Mouse (Mus musculus): Measurements from ENCODE around the gene 4930404H24Rik. TPM values are rescaled to one million over a fixed set of nuclear protein-coding genes. Genes with fewer than 3 reads are reported as not detected.

4930404H24Rik gene
- polyA plus RNA-seq, 1 experiment: not detected

- TF ChIP-seq POLR2A (IDR thresholded peaks at IDR 0.05; ENCODE audit: insufficient read depth, low read depth, low read length) (no peak), CTCF (IDR thresholded peaks at IDR 0.05; ENCODE audit: insufficient read depth, low read depth, low read length) (no peak)
- WGBS: 88% methylated on average over 6 of the region's 6 CpGs
- H3K27ac ChIP-seq (ENCODE audit: insufficient read depth, low read depth, low read length): no peak overlapping the region
These were observed 44.1 kb upstream of the 4930404H24Rik start for GRCm38 (mm10) chr2:153448519-153448918.

DNA sequence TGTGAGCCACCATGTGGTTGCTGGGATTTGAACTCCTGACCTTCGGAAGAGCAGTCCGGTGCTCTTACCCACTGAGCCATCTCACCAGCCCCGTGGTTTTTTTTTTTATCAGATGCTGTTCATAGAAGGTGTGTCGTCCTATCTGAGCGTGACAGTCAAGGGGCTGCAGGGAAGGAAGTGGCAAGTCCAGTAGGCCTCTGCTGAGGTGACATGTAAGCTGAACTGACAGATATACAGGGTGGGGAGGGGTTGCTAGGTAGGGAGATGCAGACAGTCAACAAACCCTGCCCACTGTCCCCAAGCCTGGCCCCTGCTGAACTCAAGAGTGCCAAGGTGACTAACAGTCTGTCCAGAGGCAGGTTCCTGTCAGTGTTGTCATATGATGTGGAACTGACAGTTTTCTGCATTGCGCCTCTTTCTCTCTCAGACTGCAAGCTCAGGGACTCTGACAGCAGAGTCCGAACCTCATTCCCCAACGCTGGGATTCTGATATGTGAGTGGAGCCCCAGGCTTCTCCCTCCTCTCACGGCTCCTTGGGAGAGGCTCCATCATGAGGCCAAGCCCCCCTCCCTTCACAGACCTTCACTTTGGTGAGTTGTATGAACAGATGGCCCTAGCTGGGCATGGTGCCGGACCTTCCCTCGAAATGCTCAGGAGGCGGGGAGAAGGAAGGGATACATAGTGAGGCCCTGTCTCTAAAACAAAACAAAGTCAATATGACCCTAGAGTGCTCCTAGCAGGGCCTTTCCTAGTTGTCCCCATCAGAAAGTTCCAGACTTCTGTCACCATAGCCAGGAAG lies 38.4 kb upstream of the 4930404H24Rik start:
- 83% methylated on average over 12 of the region's 12 CpGs for WGBS
- no peak for TF ChIP-seq POLR2A (IDR thresholded peaks at IDR 0.05; ENCODE audit: insufficient read depth, low read depth, low read length)
- no peak for TF ChIP-seq CTCF (IDR thresholded peaks at IDR 0.05; ENCODE audit: insufficient read depth, low read depth, low read length)
- Histone ChIP-seq H3K4me1 (ENCODE audit: control insufficient read depth, insufficient read depth, low read length) (no peaks in the 10 kb centered on the region), H3K27ac (ENCODE audit: insufficient read depth, low read depth, low read length) (no peak overlapping the region), H3K4me3 (ENCODE audit: insufficient read depth, low read depth, low read length) (no peak overlapping the region)

More at GRCm38 (mm10) chr2:153448519-153448918, 44.1 kb upstream of the 4930404H24Rik start:
- Histone ChIP-seq H3K4me1 (ENCODE audit: control insufficient read depth, insufficient read depth, low read length) (peaks cover 13% of the 10 kb centered on the region), H3K4me3 (ENCODE audit: insufficient read depth, low read depth, low read length) (no peak overlapping the region)

DNA sequence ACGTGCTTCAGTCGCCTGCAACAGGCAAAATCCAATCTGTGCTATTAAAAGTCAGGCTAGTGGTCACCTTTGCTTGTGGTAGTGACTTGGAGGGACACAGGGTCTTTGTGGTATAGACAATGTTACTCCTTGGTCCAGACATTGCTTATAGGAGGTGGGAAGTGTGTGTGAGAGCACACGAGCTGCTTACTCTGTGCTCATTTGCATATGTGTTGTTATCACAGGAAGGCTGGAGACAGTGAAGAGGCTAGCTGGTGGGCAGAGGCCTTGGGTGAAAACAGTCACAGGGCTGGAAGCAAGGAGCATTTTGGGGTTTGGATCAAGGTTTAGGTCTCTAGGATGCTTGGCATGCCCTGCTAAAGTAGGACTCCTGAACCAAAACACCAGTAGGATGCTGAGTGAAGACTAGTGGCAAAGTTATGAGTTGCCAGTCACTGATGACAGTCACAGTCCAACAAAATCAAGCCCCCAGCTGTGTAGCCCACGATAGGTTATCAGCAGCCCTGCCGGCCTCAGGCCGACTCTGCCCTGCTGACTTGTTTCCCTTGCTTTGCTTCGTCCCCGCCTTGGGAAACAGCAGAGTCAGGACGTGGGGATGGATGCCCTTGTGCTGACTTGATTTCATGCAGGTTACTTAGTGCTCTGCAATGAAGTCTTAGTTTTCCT lies 37.6 kb upstream of the 4930404H24Rik start:
- WGBS: 86% methylated on average over 9 of the region's 9 CpGs
- Histone ChIP-seq H3K27ac (ENCODE audit: insufficient read depth, low read depth, low read length) (no peak overlapping the region), H3K4me3 (ENCODE audit: insufficient read depth, low read depth, low read length) (no peak overlapping the region), H3K4me1 (ENCODE audit: control insufficient read depth, insufficient read depth, low read length) (no peaks in the 10 kb centered on the region)
- TF ChIP-seq POLR2A (IDR thresholded peaks at IDR 0.05; ENCODE audit: insufficient read depth, low read depth, low read length): no peak
- TF ChIP-seq CTCF (IDR thresholded peaks at IDR 0.05; ENCODE audit: insufficient read depth, low read depth, low read length): no peak

DNA sequence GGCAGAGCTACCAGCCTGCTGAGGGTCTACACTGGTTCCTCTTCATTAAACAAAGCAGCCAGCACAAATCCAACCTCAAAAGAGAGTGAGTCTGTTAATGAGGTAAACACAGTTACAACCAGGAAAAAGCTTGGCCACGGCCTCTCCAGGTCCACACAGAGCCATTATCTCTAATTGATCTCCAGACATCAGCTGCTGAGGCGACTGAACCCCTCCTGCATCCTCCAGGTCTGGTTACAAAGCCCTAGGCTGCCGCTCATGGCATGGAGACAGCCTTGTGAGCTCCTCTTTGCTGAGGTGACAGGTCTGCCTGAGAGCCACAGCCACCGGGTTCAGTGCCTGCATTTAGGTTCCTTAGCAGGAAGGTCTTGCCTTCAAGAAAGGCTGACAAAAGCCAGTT lies 35.1 kb upstream of the 4930404H24Rik start:
- TF ChIP-seq POLR2A (IDR thresholded peaks at IDR 0.05; ENCODE audit: insufficient read depth, low read depth, low read length) (no peak), CTCF (IDR thresholded peaks at IDR 0.05; ENCODE audit: insufficient read depth, low read depth, low read length) (no peak)
- Histone ChIP-seq H3K4me3 (ENCODE audit: insufficient read depth, low read depth, low read length) (no peak overlapping the region), H3K27ac (ENCODE audit: insufficient read depth, low read depth, low read length) (no peak overlapping the region), H3K4me1 (ENCODE audit: control insufficient read depth, insufficient read depth, low read length) (no peaks in the 10 kb centered on the region)
- 57% methylated on average over 4 of the region's 4 CpGs for WGBS

GRCm38 (mm10) chr2:153458022-153458441 lies 34.6 kb upstream of the 4930404H24Rik start:
- TF ChIP-seq POLR2A (IDR thresholded peaks at IDR 0.05; ENCODE audit: insufficient read depth, low read depth, low read length) (no peak), CTCF (IDR thresholded peaks at IDR 0.05; ENCODE audit: insufficient read depth, low read depth, low read length) (no peak)
- 58% methylated on average over 3 of the region's 3 CpGs for WGBS
- Histone ChIP-seq H3K4me3 (ENCODE audit: insufficient read depth, low read depth, low read length) (no peak overlapping the region), H3K27ac (ENCODE audit: insufficient read depth, low read depth, low read length) (no peak overlapping the region), H3K4me1 (ENCODE audit: control insufficient read depth, insufficient read depth, low read length) (no peaks in the 10 kb centered on the region)

DNA sequence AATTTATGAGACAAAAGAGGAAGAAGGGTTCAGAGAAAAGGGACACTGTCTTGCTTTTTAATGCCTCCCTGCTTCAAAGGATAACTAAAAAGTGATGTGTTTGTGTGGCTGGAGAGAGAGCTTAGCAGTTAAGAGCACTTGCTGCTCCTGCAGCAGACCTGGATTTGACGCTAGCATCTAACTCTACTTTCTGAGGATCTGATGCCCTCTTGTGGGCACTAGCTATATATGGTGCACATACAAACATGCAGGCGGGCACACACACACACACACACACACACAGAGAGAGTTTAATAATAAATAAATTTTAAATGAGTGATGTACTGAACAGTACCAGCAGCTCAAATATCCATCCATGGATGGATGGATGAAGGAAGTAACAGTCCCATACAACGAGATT lies 29.3 kb upstream of the 4930404H24Rik start:
- Histone ChIP-seq H3K4me3 (ENCODE audit: insufficient read depth, low read depth, low read length) (no peak overlapping the region), H3K4me1 (ENCODE audit: control insufficient read depth, insufficient read depth, low read length) (no peaks in the 10 kb centered on the region), H3K27ac (ENCODE audit: insufficient read depth, low read depth, low read length) (no peak overlapping the region)
- TF ChIP-seq CTCF (IDR thresholded peaks at IDR 0.05; ENCODE audit: insufficient read depth, low read depth, low read length) (no peak), POLR2A (IDR thresholded peaks at IDR 0.05; ENCODE audit: insufficient read depth, low read depth, low read length) (no peak)
- WGBS: 82% methylated on average over 3 of the region's 3 CpGs

DNA sequence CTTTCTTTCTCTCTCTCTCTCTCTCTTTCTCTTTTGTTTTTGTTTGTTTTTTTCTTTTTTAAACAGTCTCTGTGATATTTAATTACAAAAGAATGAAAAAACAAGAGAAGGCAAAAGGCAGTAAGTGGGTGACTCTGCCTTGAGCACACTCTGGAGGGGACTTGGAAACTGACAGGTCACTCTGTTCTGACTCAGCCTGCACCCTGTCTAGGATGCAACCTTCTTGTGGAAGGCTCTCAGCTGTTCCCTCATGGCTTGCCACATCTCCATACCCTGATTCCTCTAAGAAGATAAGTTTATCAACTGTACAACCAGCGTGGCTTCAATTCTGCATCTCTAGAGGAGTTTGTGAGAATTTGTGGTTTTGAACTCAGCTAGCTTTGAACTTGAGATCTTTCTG lies 25.2 kb upstream of the 4930404H24Rik start:
- TF ChIP-seq CTCF (IDR thresholded peaks at IDR 0.05; ENCODE audit: insufficient read depth, low read depth, low read length) (no peak), POLR2A (IDR thresholded peaks at IDR 0.05; ENCODE audit: insufficient read depth, low read depth, low read length) (no peak)
- H3K27ac ChIP-seq (ENCODE audit: insufficient read depth, low read depth, low read length): no peak overlapping the region
- peaks cover 17% of the 10 kb centered on the region for H3K4me1 ChIP-seq (ENCODE audit: control insufficient read depth, insufficient read depth, low read length)
- H3K4me3 ChIP-seq (ENCODE audit: insufficient read depth, low read depth, low read length): no peak overlapping the region
- 98% methylated on average over 1 of the region's 1 CpGs for WGBS

- H3K27ac ChIP-seq (ENCODE audit: insufficient read depth, low read depth, low read length): no peak overlapping the region
- no peak overlapping the region for H3K4me3 ChIP-seq (ENCODE audit: insufficient read depth, low read depth, low read length)
- 65% methylated on average over 2 of the region's 2 CpGs for WGBS
- peaks cover 17% of the 10 kb centered on the region for H3K4me1 ChIP-seq (ENCODE audit: control insufficient read depth, insufficient read depth, low read length)
- no peak for TF ChIP-seq POLR2A (IDR thresholded peaks at IDR 0.05; ENCODE audit: insufficient read depth, low read depth, low read length)
- TF ChIP-seq CTCF (IDR thresholded peaks at IDR 0.05; ENCODE audit: insufficient read depth, low read depth, low read length): no peak
These were observed 23.3 kb upstream of the 4930404H24Rik start for GRCm38 (mm10) chr2:153469317-153469716.

GRCm38 (mm10) chr2:153469764-153470163 lies 22.8 kb upstream of the 4930404H24Rik start:
- TF ChIP-seq POLR2A (IDR thresholded peaks at IDR 0.05; ENCODE audit: insufficient read depth, low read depth, low read length) (no peak), CTCF (IDR thresholded peaks at IDR 0.05; ENCODE audit: insufficient read depth, low read depth, low read length) (no peak)

More at GRCm38 (mm10) chr2:153469764-153470163, 22.8 kb upstream of the 4930404H24Rik start:
- 51% methylated on average over 4 of the region's 4 CpGs for WGBS
- Histone ChIP-seq H3K27ac (ENCODE audit: insufficient read depth, low read depth, low read length) (no peak overlapping the region), H3K4me1 (ENCODE audit: control insufficient read depth, insufficient read depth, low read length) (peaks cover 17% of the 10 kb centered on the region), H3K4me3 (ENCODE audit: insufficient read depth, low read depth, low read length) (no peak overlapping the region)

All from olfactory bulb, adult 2 months (tissue).